26 mouse cellular contexts compared by ENCODE assay signal in the genomic region with DNA sequence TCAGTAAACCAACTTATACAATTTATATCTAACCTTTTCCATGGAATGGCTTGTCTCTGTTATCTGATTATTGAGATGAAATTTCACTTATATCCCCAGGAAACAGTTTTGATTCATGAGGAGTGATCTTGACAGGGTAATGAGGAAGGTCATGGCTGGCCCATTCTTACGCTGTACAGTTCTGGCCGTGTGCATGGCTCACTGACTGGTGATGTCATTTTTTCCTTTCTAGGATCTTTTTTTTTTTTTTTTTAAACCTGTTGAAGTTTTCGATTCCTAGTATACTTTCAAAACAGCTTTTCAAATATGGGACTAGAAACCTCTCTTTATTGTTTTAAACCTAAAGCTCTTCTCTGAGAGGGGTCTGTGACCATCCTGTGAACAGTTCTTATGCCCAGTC.
"Had no signal": no experiment of that assay in that cellular context is flagged by ENCODE, and none has a peak within 500 bp of the region (broad histone marks: within the 10 kb centered on the region; RNA-seq: fewer than 3 reads in every experiment).

No protein-coding gene starts in this region.

- H3K9me3 ChIP-seq: embryonic facial prominence, embryonic 10.5 days; embryonic facial prominence, embryonic 12.5 days; embryonic facial prominence, embryonic 13.5 days; embryonic facial prominence, embryonic 15.5 days; forebrain, embryonic 10.5 days; forebrain, embryonic 12.5 days; forebrain, embryonic 13.5 days; forebrain, embryonic 15.5 days had no signal

- H3K36me3 ChIP-seq: embryonic facial prominence, embryonic 10.5 days; embryonic facial prominence, embryonic 12.5 days; embryonic facial prominence, embryonic 13.5 days; embryonic facial prominence, embryonic 15.5 days; forebrain, embryonic 10.5 days; forebrain, embryonic 12.5 days; forebrain, embryonic 15.5 days had no signal

- H3K27ac ChIP-seq: embryonic facial prominence, embryonic 10.5 days; embryonic facial prominence, embryonic 12.5 days; embryonic facial prominence, embryonic 13.5 days; embryonic facial prominence, embryonic 15.5 days; forebrain, embryonic 10.5 days; forebrain, embryonic 12.5 days; forebrain, embryonic 13.5 days; forebrain, embryonic 15.5 days; gastrocnemius, adult 2 months; heart, adult 2 months had no signal

- H3K4me3 ChIP-seq: embryonic facial prominence, embryonic 10.5 days; embryonic facial prominence, embryonic 12.5 days; embryonic facial prominence, embryonic 13.5 days; embryonic facial prominence, embryonic 15.5 days; erythroblast, embryonic 14.5 days; forebrain, embryonic 10.5 days; forebrain, embryonic 12.5 days; forebrain, embryonic 13.5 days; forebrain, embryonic 15.5 days; gastrocnemius, adult 2 months; heart, adult 2 months had no signal

- H3K9ac ChIP-seq: embryonic facial prominence, embryonic 12.5 days; embryonic facial prominence, embryonic 13.5 days; embryonic facial prominence, embryonic 15.5 days; forebrain, embryonic 12.5 days; forebrain, embryonic 13.5 days; forebrain, embryonic 15.5 days; forebrain, postnatal 0 days had no signal

- H3K4me1 ChIP-seq: embryonic facial prominence, embryonic 12.5 days; embryonic facial prominence, embryonic 13.5 days; embryonic facial prominence, embryonic 15.5 days had no signal

- H3K4me2 ChIP-seq: embryonic facial prominence, embryonic 12.5 days; embryonic facial prominence, embryonic 13.5 days; embryonic facial prominence, embryonic 15.5 days; forebrain, embryonic 12.5 days; forebrain, embryonic 13.5 days; forebrain, embryonic 15.5 days had no signal

- H3K27me3 ChIP-seq: embryonic facial prominence, embryonic 12.5 days; embryonic facial prominence, embryonic 13.5 days; embryonic facial prominence, embryonic 15.5 days; forebrain, embryonic 13.5 days; forebrain, embryonic 15.5 days had no signal

- ATAC-seq: forebrain, embryonic 13.5 days; forebrain, embryonic 14.5 days; forebrain, embryonic 15.5 days; forebrain, embryonic 16.5 days; forebrain, postnatal 0 days had no signal

- DNase-seq: cerebellum, adult 9-11 months; cerebellum, postnatal 10 days; cerebellum, postnatal 14 days; cerebellum, postnatal 25 days; cerebellum, postnatal 36 days; embryo, embryonic 11 days; forebrain, postnatal 0 days; gastrocnemius, adult 2 months; gastrocnemius, postnatal 10 days; gastrocnemius, postnatal 14 days; gastrocnemius, postnatal 25 days; gastrocnemius, postnatal 36 days; heart, adult 11 months; heart, adult 18-20 months; heart, adult 2 months had no signal
